Mouse (Mus musculus): ENCODE data around the gene Gm11444. TPM values are rescaled to one million over a fixed set of nuclear protein-coding genes. Genes with fewer than 3 reads are reported as not detected.
A peak's percentile ranks its signal among the peaks of the same experiment; 100 is the strongest.

Gm11444 gene
- polyA plus RNA-seq, 1 experiment from 2014 or later, result not detected

DNA sequence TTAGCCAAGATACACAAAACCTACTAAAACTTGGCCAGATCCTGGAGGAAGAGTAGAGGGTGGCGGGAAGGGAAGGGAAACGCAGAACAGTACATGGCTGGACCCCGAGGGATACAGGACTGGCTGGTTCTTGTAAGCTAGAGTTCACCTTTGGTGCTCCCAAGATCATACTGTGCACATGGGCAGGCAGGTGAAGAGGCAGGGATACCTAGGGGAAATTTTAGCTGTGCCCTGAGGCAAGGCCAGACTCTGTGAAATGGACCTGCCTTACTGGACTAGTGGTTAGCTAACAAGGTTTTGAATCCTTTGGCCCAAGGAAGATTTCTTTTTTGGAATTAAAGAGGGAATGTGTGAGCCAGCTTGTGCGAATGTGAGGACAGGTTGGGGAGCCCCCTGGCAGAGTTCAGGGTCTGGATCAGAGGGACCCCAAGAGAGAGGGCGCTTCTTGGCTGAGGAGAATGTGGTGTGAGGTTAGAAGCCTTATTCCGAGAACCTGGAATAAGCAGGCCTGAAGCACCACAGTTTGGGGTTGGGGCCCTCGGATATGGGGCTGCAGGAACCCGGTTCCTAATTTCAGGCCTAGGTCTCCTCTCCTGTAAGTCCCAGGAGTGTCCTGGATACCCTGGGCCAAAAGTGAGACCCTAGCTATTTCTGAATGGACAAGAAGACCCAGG lies 39.1 kb upstream of the Gm11444 start:
- WGBS, result 58% methylated on average over 8 of the region's 8 CpGs
- no peak for ATAC-seq (ENCODE audit: insufficient read depth, low FRiP score, low read depth)

DNA sequence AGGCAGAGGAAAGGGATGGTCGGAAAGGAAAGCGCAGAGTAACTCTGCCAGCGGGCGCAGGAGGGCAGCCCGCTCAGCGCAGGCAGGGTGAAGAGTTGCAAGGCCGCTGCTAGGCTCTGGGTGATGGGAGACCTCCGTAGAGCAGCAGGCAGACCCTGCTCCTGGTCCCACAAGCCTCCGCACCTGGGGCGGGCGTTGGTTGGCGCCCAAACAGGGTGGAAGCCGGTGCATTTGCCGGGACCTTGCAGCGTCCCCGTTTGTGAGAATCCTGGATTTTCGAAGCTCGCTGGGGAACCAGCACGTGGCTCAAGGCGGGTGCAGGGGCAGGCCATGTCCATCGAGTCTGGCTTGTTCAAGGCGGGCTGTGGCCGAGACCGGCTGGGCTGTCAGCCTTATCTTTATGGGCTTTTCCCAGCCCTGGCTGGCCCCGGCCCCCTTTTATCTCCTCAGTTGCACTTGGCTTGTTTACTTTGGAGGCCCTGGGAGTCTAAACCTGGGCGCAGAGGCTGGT lies 38.4 kb upstream of the Gm11444 start:
- Histone ChIP-seq H3K36me3 (no peaks in the 10 kb centered on the region), H3K4me2 (peak overlapping the region; percentile 19; the same call in 1 of the 2 replicates), H3K27me3 (replicated peaks) (peaks cover 84% of the 10 kb centered on the region), H3K9me3 (no peaks in the 10 kb centered on the region), H3K4me3 (replicated peaks) (no peak overlapping the region), H3K4me1 (peaks cover 18% of the 10 kb centered on the region), H3K9ac (no peak overlapping the region), H3K27ac (no peak overlapping the region)
- 6% methylated on average over 26 of the region's 26 CpGs for WGBS
- ATAC-seq (ENCODE audit: insufficient read depth, low FRiP score, low read depth), result peak; percentile 78

More for the DNA sequence above, 39.1 kb upstream of the Gm11444 start:
- Histone ChIP-seq H3K27me3 (replicated peaks) (peaks cover 88% of the 10 kb centered on the region), H3K36me3 (no peaks in the 10 kb centered on the region), H3K27ac (no peak overlapping the region), H3K9me3 (no peaks in the 10 kb centered on the region), H3K4me3 (replicated peaks) (no peak overlapping the region), H3K4me2 (no peak overlapping the region), H3K4me1 (peaks cover 18% of the 10 kb centered on the region), H3K9ac (no peak overlapping the region)

DNA sequence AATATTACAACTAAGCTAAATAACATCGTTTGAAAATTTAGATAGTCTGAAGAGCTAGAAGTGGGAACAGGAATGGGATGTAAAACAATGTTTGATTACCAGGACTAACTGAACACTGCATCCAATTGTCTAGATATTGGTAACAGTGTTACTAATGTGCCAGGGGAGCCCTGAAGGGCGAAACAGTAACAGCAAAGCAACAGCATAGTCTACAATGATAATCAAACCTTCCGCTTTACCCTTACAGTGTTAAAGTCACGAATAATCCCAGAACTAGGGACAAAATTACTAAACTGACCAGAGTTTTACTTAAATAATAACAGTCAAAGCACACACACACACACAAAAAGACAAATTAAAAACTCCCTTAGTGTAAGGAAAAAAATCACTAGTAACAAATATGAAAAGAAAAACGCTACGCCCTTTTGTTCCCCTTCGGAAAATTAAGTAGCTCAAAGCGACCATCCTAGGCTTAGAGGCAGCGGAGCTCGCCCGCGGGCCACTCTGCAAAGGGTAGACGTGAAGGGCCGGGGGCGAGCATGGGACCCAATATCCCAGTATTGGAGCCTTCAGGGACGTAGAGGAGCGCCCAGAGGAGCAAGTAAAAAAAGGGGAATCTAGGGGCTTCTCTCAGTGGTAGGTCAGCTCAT lies 37.8 kb upstream of the Gm11444 start:
- no peaks in the 10 kb centered on the region for H3K9me3 ChIP-seq
- no peaks in the 10 kb centered on the region for H3K36me3 ChIP-seq
- H3K4me3 ChIP-seq (replicated peaks), result no peak overlapping the region
- H3K27ac ChIP-seq, result no peak overlapping the region
- 8% methylated on average over 17 of the region's 17 CpGs for WGBS
- peaks cover 83% of the 10 kb centered on the region for H3K27me3 ChIP-seq (replicated peaks)
- H3K4me2 ChIP-seq, result peak overlapping the region; percentile 19; the same call in 1 of the 2 replicates
- H3K4me1 ChIP-seq, result peaks cover 18% of the 10 kb centered on the region
- no peak for ATAC-seq (ENCODE audit: insufficient read depth, low FRiP score, low read depth)
- H3K9ac ChIP-seq, result no peak overlapping the region

DNA sequence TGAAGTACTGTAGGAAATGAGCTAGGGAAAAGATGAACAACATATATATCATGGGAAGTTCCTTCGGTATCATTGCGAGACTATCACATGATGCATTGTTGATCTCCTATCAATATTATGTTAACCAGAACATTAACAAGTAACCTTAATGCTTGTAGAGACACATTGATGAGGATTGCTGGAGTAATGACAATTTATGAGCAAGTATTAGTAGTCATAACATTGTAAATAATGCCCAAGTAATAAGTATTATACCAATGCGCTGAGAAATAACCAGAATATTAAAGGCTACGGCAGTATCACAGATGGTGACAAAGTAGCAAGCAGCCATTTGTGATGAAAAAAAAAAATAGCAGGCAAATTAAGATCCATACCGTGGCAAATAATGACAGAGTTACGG lies 37.1 kb upstream of the Gm11444 start:
- no peak overlapping the region for H3K4me2 ChIP-seq
- H3K36me3 ChIP-seq, result no peaks in the 10 kb centered on the region
- H3K4me1 ChIP-seq, result peaks cover 18% of the 10 kb centered on the region
- ATAC-seq (ENCODE audit: insufficient read depth, low FRiP score, low read depth), result no peak
- H3K9me3 ChIP-seq, result no peaks in the 10 kb centered on the region
- no peak overlapping the region for H3K4me3 ChIP-seq (replicated peaks)
- H3K27me3 ChIP-seq (replicated peaks), result peaks cover 76% of the 10 kb centered on the region
- WGBS, result 31% methylated on average over 6 of the region's 6 CpGs
- H3K27ac ChIP-seq, result no peak overlapping the region
- no peak overlapping the region for H3K9ac ChIP-seq

DNA sequence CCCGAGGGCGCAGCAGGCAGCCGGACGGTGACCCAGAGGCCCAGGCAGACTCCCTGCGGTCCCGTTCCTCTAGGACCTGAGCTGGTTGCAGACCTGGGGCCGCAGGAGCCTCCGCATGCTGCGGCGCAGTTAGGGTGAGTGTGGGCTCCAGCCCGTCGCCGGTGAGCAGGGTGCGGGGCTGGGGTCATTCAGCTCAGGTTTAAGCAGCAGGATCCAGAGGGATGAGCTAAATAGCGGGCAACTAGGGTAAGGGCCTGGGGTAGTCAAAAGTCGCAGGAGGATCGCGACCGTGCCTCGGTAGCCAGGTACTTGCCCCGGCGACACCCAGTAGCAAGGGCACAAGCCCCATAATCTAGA lies 36.3 kb upstream of the Gm11444 start:
- peaks cover 68% of the 10 kb centered on the region for H3K27me3 ChIP-seq (replicated peaks)
- no peak overlapping the region for H3K9ac ChIP-seq
- H3K4me1 ChIP-seq, result peaks cover 18% of the 10 kb centered on the region
- H3K36me3 ChIP-seq, result no peaks in the 10 kb centered on the region
- no peak overlapping the region for H3K4me3 ChIP-seq (replicated peaks)
- H3K4me2 ChIP-seq, result no peak overlapping the region
- 6% methylated on average over 22 of the region's 22 CpGs for WGBS
- no peak for ATAC-seq (ENCODE audit: insufficient read depth, low FRiP score, low read depth)
- no peak overlapping the region for H3K27ac ChIP-seq
- no peaks in the 10 kb centered on the region for H3K9me3 ChIP-seq

DNA sequence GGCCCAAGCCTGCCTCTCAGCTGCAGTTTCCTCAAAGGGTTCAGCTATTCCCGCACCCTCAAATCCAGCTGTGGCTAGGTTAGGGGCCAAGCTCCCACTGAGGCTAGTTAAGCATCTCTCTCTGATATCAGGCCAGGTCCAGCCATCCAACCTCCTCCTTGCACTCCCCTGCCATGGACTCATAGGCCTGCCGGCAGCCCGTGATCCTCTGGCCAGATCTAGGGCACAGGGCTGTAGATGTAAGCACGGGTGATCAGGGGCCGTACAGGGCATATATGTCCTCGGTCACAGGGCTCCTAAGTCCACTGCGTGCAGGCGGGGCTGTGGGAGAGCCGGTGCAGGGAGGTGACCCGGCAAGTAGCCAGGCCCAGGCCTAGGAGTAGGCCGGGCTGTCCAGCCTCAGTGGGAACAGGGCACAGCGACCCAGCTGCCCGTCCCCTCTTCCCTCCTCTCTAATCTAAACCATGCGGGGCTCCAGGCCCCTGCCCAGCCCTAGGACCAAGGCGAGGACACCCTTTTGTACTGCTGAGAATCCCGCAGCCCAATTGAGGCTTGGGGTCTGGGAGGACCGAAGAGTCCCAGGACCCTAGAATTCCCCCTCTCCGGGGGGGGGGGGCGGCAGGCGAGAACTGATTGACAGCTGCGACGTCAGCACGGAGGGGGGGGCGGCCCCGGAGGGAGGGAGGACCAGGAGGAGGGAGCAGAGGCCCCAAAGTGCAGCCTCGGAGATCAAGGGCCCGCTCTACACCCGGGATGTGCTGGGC lies 35.7 kb upstream of the Gm11444 start, which contains the start of gene Tbx4:
Tbx4 (plus strand) TSS at position 758 of the 764 bp plus-strand sequence.
- Histone ChIP-seq H3K4me2 (no peak within 1 kb of the TSS), H3K9ac (no peak within 1 kb of the TSS)

DNA sequence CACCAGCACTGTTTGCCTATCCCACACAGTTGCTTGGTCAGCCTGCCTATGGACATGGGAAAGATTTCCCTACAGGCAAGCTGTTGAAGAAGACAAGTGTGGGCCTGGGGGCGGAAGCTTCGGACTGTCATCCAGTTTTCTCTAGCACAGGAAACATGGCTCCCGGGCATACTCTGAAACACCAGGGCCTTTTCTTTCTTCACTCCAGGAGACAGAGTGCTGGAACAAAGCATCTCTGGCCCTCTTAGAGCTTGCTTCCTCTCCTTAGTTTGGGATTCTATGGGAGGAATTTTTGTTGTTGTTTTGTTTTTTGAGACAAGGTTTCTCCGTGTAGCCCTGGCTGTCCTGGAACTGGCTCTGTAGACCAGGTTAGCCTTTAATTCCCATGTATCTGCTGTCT lies 34.4 kb upstream of the Gm11444 start:
- ATAC-seq (ENCODE audit: insufficient read depth, low FRiP score, low read depth), result no peak
- Histone ChIP-seq H3K4me2 (no peak overlapping the region), H3K4me1 (peaks cover 11% of the 10 kb centered on the region), H3K9me3 (no peaks in the 10 kb centered on the region), H3K4me3 (replicated peaks) (no peak overlapping the region), H3K9ac (no peak overlapping the region), H3K27ac (no peak overlapping the region), H3K27me3 (replicated peaks) (peaks cover 49% of the 10 kb centered on the region), H3K36me3 (no peaks in the 10 kb centered on the region)
- 81% methylated on average over 4 of the region's 4 CpGs for WGBS

More for the DNA sequence above, 35.7 kb upstream of the Gm11444 start, which contains the start of gene Tbx4:
- no peak within 1 kb of the TSS for H3K4me3 ChIP-seq (replicated peaks)
- no peak for ATAC-seq (ENCODE audit: insufficient read depth, low FRiP score, low read depth)
- H3K4me1 ChIP-seq, result peaks cover 17% of the 10 kb centered on the region
- 31% methylated on average over 22 of the region's 28 CpGs for WGBS
- no peak within 1 kb of the TSS for H3K27ac ChIP-seq
- H3K27me3 ChIP-seq (replicated peaks), result peaks cover 62% of the 10 kb centered on the region
- H3K36me3 ChIP-seq, result no peaks in the 10 kb centered on the region
- H3K9me3 ChIP-seq, result no peaks in the 10 kb centered on the region

DNA sequence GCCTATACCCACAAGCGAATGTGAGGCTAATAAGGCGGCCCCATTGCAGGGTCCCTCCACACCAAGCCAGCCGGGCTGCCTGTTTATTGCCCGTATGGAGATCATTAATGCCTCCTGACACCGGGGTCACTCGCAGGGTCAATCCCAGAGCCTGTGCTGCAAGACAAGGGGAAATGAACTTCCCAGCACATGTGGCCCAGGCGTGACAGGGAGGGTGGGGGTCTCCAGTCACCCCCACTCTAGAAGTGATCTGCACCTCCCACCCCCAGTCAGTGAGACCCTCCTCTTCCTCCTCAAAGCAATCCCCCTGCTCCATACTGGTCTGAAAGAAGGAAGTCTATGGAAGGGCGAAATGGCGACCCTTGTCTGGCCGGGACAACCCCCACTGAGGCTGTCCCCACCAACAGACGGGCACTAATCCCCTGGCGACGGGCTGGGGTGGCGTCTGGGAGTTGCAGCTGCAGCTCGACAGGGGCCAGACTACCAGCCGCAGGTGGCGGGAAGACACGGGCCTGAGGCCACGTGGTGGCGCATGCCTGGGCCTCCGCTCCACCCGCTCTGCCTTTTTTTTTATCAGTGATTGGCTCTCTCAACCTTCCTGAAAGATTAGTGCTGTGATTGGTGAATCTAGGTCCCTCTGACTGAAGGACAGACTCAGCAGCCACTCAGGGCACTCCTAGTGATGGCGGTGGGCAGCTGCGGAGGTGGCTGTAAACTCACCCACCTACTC lies 26.1 kb upstream of the Gm11444 start:
- H3K36me3 ChIP-seq, result no peaks in the 10 kb centered on the region
- H3K4me3 ChIP-seq (replicated peaks), result no peak overlapping the region
- 62% methylated on average over 24 of the region's 24 CpGs for WGBS
- no peak overlapping the region for H3K4me2 ChIP-seq
- H3K9ac ChIP-seq, result no peak overlapping the region
- no peaks in the 10 kb centered on the region for H3K27me3 ChIP-seq (replicated peaks)
- H3K4me1 ChIP-seq, result 0 out of 2 replicates have a peak, but pooled peaks cover 3% of the 10 kb centered on the region
- ATAC-seq (ENCODE audit: insufficient read depth, low FRiP score, low read depth), result no peak
- no peaks in the 10 kb centered on the region for H3K9me3 ChIP-seq
- no peak overlapping the region for H3K27ac ChIP-seq

DNA sequence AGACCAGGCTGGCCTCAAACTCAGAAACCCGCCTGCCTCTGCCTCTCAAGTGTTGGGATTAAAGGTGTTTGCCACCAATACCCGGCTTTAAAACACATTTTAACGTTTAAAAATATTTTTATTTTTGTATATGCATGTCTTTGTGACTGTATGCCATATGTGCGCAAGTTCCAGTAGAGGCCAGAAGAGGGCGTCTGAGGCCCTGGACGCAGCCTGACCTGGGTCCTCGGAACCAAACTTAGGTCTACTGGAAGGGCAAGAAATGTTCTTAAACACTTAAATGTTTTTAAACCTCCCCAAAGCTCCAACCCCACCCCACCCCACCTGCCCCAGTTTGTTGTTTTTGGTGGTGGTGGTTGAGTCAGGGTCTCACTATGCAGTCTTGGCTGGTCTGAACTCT lies 14.2 kb upstream of the Gm11444 start:
- no peak overlapping the region for H3K4me3 ChIP-seq (replicated peaks)
- WGBS, result 44% methylated on average over 7 of the region's 7 CpGs
- H3K9ac ChIP-seq, result no peak overlapping the region
- H3K27me3 ChIP-seq (replicated peaks), result no peaks in the 10 kb centered on the region
- no peak overlapping the region for H3K27ac ChIP-seq
- H3K36me3 ChIP-seq, result no peaks in the 10 kb centered on the region
- no peak overlapping the region for H3K4me2 ChIP-seq
- H3K4me1 ChIP-seq, result no peaks in the 10 kb centered on the region
- no peak for ATAC-seq (ENCODE audit: insufficient read depth, low FRiP score, low read depth)
- no peaks in the 10 kb centered on the region for H3K9me3 ChIP-seq

DNA sequence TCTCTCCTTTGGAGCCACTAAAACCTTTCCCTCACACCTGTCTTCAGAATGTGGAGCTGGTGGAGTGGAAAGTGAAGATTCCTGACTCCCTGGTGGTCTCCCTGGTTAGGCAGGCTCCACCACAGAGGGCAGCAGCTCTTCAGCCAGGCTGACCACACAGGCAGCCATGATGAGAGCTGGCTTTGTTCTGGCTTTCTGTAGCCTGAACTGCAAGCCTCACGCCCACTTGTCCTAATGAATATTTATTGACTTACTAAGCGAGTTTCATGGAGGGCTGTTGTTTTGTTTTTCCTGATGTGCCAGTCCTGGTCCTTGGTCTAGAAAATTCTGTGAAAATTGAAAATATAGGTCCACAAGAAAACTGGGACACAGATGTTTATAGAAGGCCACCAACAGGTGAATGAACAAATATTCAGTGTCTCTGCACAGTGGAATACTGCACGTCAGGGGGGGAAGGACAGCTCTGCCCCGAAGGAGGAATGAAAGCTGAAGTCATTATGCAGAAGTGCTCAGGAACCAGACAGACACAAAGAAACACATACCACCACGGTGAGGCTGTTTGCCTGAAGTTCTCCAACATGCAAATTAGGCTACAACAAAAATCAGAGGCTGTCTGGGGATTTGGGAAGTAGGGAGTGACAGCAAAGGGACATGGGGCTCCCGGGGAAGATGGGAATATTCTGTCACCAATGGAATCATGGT lies 8.0 kb upstream of the Gm11444 start:
- 43% methylated on average over 6 of the region's 6 CpGs for WGBS
- no peaks in the 10 kb centered on the region for H3K36me3 ChIP-seq
- no peak overlapping the region for H3K4me3 ChIP-seq (replicated peaks)
- no peak for ATAC-seq (ENCODE audit: insufficient read depth, low FRiP score, low read depth)
- H3K27ac ChIP-seq, result no peak overlapping the region
- H3K27me3 ChIP-seq (replicated peaks), result no peaks in the 10 kb centered on the region
- H3K9me3 ChIP-seq, result no peaks in the 10 kb centered on the region
- H3K4me2 ChIP-seq, result no peak overlapping the region
- no peak overlapping the region for H3K9ac ChIP-seq
- no peaks in the 10 kb centered on the region for H3K4me1 ChIP-seq

DNA sequence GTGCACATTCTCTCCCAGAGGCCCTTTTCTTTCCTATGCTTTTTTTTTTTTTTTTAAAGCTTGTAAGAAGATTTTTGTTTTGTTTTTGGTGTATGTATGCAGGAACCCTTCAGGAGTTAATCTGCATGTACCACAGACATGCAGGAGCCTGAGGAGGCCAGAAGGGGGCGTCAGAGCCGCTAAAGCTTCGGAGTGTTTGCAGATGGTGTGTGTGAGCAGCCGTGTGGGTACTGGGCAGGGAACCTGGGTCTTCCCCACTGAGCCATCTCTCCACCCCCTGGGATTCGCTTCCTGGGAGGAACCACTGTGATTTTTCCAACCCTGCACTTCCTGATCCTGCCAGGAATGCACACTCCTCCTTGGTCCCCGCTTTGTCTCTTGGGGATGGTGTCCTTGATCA lies 625 bp upstream of the Gm11444 start:
- Histone ChIP-seq H3K9me3 (no peaks in the 10 kb centered on the region), H3K4me1 (no peaks in the 10 kb centered on the region), H3K27ac (no peak overlapping the region), H3K4me3 (replicated peaks) (no peak overlapping the region), H3K27me3 (replicated peaks) (0 out of 2 replicates have a peak, but pooled peaks cover 5% of the 10 kb centered on the region), H3K9ac (no peak overlapping the region), H3K36me3 (no peaks in the 10 kb centered on the region), H3K4me2 (no peak overlapping the region)
- no peak for ATAC-seq (ENCODE audit: insufficient read depth, low FRiP score, low read depth)
- 41% methylated on average over 6 of the region's 6 CpGs for WGBS
